Mouse (Mus musculus) testis, adult 2 months (tissue): ENCODE measurements at regions not wholly inside any gene's neighbourhood (a gene's known extent, or its start where the extent isn't known, plus 50 kb on each side); places are given as distances from the start of the nearest gene placed in this dataset.

Experiments
- H3K27ac ChIP-seq: fragments of 200-500 bp; 2 replicates; pipeline ENCODE4 v1.5.1; 2012; ENCODE audit warnings: low read depth, low read length; ENCODE audit not compliant: control insufficient read depth, insufficient read depth
- H3K27me3 ChIP-seq: fragments of 200-500 bp; 2 replicates; pipeline ENCODE4 v1.6.1; 2012; ENCODE audit warnings: mild to moderate bottlenecking, low read length, moderate library complexity; ENCODE audit not compliant: control insufficient read depth, insufficient read depth
- H3K36me3 ChIP-seq: fragments of 200-500 bp; 2 replicates; pipeline ENCODE4 v1.6.1; 2012; ENCODE audit warnings: mild to moderate bottlenecking, low read length; ENCODE audit not compliant: control insufficient read depth, insufficient read depth
- H3K4me1 ChIP-seq: fragments of 200-500 bp; 2 replicates; pipeline ENCODE4 v1.6.1; 2012; ENCODE audit warnings: low read length; ENCODE audit not compliant: control insufficient read depth, insufficient read depth
- H3K4me3 ChIP-seq: fragments of 200-500 bp; 2 replicates; pipeline ENCODE4 v1.5.1; 2012; ENCODE audit warnings: low read depth, mild to moderate bottlenecking, low read length, moderate library complexity, mixed read lengths; ENCODE audit not compliant: control insufficient read depth
- CTCF ChIP-seq: fragments of 200-500 bp; IDR thresholded peaks from 2 replicates; pipeline ENCODE4 v1.5.1; 2012; ENCODE audit warnings: low read depth, mild to moderate bottlenecking, inconsistent platforms, low read length, moderate library complexity; ENCODE audit not compliant: control insufficient read depth, insufficient read depth, insufficient replicate concordance
- POLR2A ChIP-seq: fragments of 200-500 bp; IDR thresholded peaks from 2 replicates; pipeline ENCODE4 v1.6.1; 2012; ENCODE audit warnings: low read depth, mild to moderate bottlenecking, inconsistent platforms, low read length, moderate library complexity; ENCODE audit not compliant: control insufficient read depth

GRCm38 (mm10) chr1:41411641-41412040 is 606.2 kb downstream of the Tmem182 start:
- Histone ChIP-seq H3K36me3 (no peaks in the 10 kb centered on the region), H3K4me1 (no peaks in the 10 kb centered on the region), H3K27ac (no peak overlapping the region), H3K4me3 (no peak overlapping the region), H3K27me3 (no peaks in the 10 kb centered on the region)
- TF ChIP-seq POLR2A: no peak
- TF ChIP-seq CTCF: no peak

GRCm38 (mm10) chr1:41412078-41412477 is 606.7 kb downstream of the Tmem182 start:
- no peak for TF ChIP-seq CTCF
- no peak for TF ChIP-seq POLR2A
- H3K36me3 ChIP-seq: no peaks in the 10 kb centered on the region

GRCm38 (mm10) chr1:41420489-41421327 is 615.3 kb downstream of the Tmem182 start:
- Histone ChIP-seq H3K27me3 (no peaks in the 10 kb centered on the region), H3K4me1 (no peaks in the 10 kb centered on the region), H3K4me3 (no peak overlapping the region), H3K36me3 (no peaks in the 10 kb centered on the region), H3K27ac (no peak overlapping the region)
- no peak for TF ChIP-seq POLR2A
- TF ChIP-seq CTCF: no peak

More at GRCm38 (mm10) chr1:41412078-41412477, 606.7 kb downstream of the Tmem182 start:
- no peaks in the 10 kb centered on the region for H3K27me3 ChIP-seq
- H3K27ac ChIP-seq: no peak overlapping the region
- no peak overlapping the region for H3K4me3 ChIP-seq
- H3K4me1 ChIP-seq: no peaks in the 10 kb centered on the region

- H3K36me3 ChIP-seq: no peaks in the 10 kb centered on the region
- H3K4me3 ChIP-seq: no peak overlapping the region
- no peak overlapping the region for H3K27ac ChIP-seq
- no peaks in the 10 kb centered on the region for H3K4me1 ChIP-seq
- TF ChIP-seq POLR2A: no peak
- no peak for TF ChIP-seq CTCF
- H3K27me3 ChIP-seq: no peaks in the 10 kb centered on the region
Observed at GRCm38 (mm10) chr1:41427853-41428252, 622.5 kb downstream of the Tmem182 start.

GRCm38 (mm10) chr1:41431127-41431690 is 625.8 kb downstream of the Tmem182 start:
- no peak for TF ChIP-seq POLR2A
- no peak overlapping the region for H3K27ac ChIP-seq
- no peak overlapping the region for H3K4me3 ChIP-seq
- H3K4me1 ChIP-seq: no peaks in the 10 kb centered on the region
- H3K27me3 ChIP-seq: no peaks in the 10 kb centered on the region
- no peaks in the 10 kb centered on the region for H3K36me3 ChIP-seq

- no peak overlapping the region for H3K4me3 ChIP-seq
- TF ChIP-seq CTCF: no peak
- TF ChIP-seq POLR2A: no peak
- no peaks in the 10 kb centered on the region for H3K27me3 ChIP-seq
- H3K27ac ChIP-seq: no peak overlapping the region
- no peaks in the 10 kb centered on the region for H3K36me3 ChIP-seq
- no peaks in the 10 kb centered on the region for H3K4me1 ChIP-seq
Observed at GRCm38 (mm10) chr1:41435379-41435778, 630.0 kb downstream of the Tmem182 start.

- TF ChIP-seq POLR2A (no peak), CTCF (no peak)
- Histone ChIP-seq H3K27ac (no peak overlapping the region), H3K4me1 (no peaks in the 10 kb centered on the region), H3K4me3 (no peak overlapping the region), H3K36me3 (no peaks in the 10 kb centered on the region), H3K27me3 (no peaks in the 10 kb centered on the region)
Observed at GRCm38 (mm10) chr1:41449972-41450371, 644.6 kb downstream of the Tmem182 start.
